Mouse (Mus musculus): ENCODE results near the gene Snd1.
A peak's percentile ranks its signal among the peaks of the same experiment; 100 is the strongest.

The Snd1 gene

DNA sequence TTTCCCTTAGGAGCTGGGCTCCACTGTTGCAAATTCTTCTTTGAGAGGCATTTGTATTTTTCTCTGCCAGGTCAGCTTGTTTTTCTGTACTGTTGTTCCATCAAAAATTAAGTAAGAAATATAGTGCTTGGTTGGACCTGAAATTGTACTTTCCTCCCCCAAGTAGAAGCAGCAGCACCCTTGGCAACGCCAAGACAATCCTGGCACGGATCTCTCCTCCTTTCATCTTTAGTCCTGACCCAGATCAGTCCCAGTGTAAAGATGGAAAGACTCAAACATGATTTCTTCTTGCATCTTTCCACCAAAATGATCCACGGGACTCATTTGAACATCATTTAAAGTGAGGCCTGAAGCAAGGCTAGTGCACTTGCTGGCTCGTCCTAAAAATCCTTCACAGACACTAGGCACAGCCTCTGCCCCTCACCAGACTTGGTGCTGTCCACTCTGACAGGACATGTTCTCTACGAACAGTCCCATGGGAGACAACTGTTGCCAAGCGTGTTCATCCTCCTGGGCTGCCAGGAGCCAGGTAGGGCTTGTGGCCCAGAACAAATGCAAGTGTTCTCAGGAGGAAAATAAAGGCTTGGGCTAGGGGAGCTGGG is 328.8 kb downstream of the Snd1 start:
- DNase-seq (ENCODE audit: low spot score in 2 of 2): no peak

- no peak for DNase-seq (ENCODE audit: low spot score in 2 of 2)
These were observed 329.8 kb downstream of the Snd1 start for GRCm38 (mm10) chr6:28804751-28805150.

DNA sequence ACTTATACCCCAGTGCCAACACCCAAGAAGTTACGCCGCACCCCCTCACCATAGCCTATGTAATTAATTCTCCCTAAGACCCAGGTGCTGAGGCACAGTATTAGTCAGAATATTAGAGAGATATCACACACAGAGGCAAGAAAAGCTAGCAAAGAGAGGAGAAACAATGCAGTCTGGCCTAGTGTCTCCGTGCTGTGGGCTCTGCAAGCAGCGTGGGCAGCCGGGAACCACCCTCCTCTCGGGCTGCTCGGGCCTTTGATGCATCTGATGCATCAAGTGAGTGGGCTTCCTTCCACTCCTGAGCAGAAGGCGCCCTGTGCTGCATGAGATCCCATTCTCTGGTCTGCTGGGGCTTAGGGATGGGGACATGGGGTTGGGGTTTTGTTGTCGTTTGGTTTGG is 338.1 kb downstream of the Snd1 start:
- DNase-seq (ENCODE audit: low spot score in 2 of 2): no peak

DNA sequence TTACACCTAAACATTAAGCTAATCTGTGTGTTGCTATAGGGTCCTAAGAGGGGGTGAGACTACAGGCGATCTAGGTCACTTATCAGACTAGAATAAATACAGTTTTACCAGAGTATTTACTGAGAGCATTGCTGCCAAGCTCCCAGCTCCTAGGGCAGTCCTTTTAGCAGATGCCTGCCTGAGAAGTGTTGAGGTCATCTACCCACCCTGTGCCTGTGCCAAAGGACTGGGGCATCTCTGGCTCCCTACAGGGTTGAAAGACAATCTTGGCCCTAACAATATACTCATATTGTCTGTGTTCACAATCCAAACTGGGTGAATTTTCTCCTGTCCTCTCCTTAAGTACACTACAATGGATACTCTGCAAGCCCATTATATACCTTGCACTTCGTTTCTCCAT is 340.0 kb downstream of the Snd1 start:
- DNase-seq (ENCODE audit: low spot score in 2 of 2): no peak

DNA sequence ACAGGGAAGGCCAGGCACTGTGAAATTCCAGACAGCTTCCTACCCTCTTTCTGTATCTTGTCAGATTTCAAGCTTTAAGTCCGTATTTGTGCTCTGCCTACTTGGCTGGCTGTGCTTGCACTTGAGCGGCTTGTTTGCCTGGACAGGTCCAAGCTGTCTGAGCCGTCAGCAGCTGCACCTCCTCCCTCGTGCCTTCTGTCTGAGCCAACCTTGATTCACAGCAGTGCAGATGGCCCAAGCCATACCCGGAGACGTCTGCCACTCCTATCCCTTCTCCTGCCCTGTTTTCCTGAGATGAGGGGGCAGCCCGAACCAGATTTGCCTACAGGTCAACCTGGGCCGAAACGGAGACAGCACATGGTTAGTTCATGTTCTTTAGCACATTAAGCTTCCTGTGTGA is 342.1 kb downstream of the Snd1 start:
- DNase-seq (ENCODE audit: low spot score in 2 of 2): peak; percentile 25 to 31

GRCm38 (mm10) chr6:28819509-28820358 is 344.8 kb downstream of the Snd1 start:
- DNase-seq (ENCODE audit: low spot score in 2 of 2): no peak

DNA sequence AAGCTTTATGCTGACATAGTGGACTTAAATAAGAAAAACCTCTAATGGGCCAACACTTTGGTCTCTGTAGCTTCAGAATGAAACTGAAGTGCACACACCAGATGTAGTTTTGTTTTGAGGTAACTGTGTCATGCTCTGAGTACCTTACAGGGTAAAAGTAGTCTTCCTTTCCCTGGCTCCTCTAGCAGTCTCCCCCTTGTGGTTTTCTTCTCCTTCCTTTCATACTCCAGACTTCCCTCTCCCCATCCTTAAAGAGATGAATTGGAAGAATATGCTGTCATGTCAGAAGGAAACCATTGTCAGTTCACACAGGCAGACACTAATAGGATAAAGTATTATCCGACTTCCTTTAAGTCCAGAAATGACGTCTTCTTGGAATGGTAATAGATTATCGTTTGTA is 347.4 kb downstream of the Snd1 start:
- no peak for DNase-seq (ENCODE audit: low spot score in 2 of 2)

DNA sequence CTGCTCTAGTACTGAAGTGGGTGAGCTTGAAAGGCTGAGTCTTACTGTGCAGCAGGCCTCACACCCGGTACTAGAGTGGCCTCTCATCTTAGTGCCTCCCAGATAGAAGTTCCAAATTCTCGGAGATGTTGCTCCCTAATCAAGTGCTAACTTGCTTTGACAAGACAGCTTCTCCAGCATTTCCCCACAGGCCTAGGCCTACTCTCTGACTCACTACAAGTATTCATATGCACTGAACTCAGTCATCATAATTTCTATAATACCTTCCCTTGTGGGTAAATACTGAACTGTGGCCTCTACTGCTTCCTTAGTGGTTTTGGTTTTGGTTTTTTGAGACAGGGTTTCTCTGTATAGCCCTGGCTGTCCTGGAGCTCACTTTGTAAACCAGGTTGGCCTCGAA is 348.4 kb downstream of the Snd1 start:
- DNase-seq (ENCODE audit: low spot score in 2 of 2): no peak

DNA sequence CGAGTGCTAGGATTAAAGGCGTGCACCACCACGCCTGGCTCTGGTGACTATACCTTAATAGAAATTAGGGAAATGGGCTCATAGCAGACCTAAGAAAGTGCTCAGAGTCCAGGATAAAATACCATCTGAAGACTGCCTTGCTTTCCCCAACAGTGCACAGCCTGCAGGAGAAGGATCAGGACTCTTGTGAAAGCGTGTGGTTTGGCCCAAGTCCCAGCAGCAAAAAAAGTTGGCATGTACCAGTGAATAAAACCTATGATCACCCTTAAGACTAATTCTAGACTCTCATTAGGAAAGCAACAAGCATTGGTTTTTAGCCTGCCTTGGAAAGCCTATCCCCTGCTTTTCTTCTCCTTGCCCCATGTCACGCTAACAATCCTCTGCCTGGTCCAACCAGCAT is 348.9 kb downstream of the Snd1 start:
- no peak for DNase-seq (ENCODE audit: low spot score in 2 of 2)

GRCm38 (mm10) chr6:28825894-28826293 is 351.0 kb downstream of the Snd1 start:
- DNase-seq (ENCODE audit: low spot score in 2 of 2): no peak

GRCm38 (mm10) chr6:28826689-28827389 is 351.9 kb downstream of the Snd1 start:
- no peak for DNase-seq (ENCODE audit: low spot score in 2 of 2)

DNA sequence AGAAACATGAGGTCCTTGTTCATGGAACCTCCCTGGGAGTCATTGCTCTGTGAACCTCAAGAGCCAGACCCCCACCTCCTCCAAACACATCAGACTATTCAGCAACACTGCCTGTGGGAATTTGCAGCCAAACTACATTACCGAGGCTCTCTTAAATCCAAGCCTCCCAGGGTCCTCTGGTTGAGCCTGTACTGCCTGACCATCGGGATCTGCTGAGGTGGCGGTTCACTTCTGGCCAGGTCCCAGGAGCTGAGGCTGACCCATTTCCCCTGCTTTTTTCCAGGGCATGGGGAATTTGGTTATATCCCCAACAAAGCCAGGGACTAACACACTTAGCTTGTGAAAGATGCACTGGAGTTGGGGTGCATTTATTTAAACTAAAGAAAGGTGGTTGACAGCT is 352.6 kb downstream of the Snd1 start:
- DNase-seq (ENCODE audit: low spot score in 2 of 2): no peak

DNA sequence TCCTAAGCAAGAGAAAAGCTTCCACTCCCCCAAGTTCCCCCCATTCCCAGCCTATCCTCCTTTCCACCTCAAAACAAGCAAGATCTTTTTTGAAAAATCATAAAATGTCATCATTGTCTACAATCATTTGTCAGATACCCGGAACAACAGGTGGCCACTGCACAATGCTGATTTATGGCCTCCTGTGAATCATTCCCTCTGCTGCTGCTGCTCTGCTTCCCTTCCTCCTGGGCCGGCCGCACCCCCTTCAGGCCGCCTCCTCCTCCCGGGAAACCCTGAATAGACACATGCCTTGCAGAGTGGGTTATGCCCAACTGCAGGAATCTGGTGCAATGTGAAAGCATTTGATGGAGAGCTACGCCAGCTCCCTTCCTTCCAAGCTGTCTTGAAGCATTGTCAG is 353.7 kb downstream of the Snd1 start:
- no peak for DNase-seq (ENCODE audit: low spot score in 2 of 2)

- DNase-seq (ENCODE audit: low spot score in 2 of 2): no peak
These were observed 355.4 kb downstream of the Snd1 start for GRCm38 (mm10) chr6:28830306-28830705.

DNA sequence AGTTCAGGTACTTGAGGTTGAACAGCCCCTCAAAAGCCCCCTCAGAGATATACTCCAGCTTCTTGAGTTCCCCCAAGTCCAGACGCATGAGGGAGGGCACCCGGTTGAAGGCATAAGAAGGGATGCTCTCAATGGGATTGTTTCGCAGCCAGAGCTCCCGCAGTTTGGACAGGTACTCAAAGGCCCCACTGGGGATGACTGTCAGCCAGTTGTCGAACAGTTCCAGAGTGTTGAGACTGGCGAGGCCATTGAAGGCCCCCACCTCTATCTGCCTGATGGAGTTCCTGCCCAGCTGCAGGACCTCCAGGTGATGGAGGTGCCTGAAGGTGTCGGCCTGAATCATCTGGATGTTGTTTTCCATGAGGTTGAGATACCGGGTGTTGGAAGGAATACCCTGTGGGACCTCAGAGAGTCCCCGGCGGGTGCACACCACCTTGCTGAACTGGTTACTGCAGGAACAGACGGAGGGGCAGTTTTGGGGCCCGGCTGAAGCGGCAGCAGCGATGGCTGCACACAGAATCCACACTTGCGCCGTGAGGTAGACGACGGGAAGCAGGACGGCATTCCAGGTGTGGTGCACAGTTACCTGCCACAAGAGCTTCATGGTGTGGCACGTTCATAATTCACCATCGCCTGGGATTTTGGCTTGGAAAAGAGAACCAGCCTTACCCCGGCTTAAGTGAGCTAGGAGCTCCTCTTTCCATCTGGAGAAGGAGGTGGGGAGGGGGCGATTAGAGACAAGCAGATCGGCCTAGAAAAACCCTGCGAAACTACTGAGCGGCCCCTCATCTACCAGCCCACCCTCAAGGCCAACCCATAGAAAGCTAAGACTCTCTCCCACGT is 356.3 kb downstream of the Snd1 start, which contains the start of gene Lrrc4:
Gene Lrrc4, minus strand, starts transcription at position 737 of the 843 bp plus-strand sequence.
- DNase-seq (ENCODE audit: low spot score in 2 of 2): no peak

- peak in 1 of 2 experiments; percentile 35 for DNase-seq (ENCODE audit: low spot score in 2 of 2)
These were observed 357.2 kb downstream of the Snd1 start for GRCm38 (mm10) chr6:28831854-28832750.

GRCm38 (mm10) chr6:28832751-28833291 is 357.9 kb downstream of the Snd1 start:
- DNase-seq (ENCODE audit: low spot score in 2 of 2): peak in 1 of 2 experiments; percentile 50

DNA sequence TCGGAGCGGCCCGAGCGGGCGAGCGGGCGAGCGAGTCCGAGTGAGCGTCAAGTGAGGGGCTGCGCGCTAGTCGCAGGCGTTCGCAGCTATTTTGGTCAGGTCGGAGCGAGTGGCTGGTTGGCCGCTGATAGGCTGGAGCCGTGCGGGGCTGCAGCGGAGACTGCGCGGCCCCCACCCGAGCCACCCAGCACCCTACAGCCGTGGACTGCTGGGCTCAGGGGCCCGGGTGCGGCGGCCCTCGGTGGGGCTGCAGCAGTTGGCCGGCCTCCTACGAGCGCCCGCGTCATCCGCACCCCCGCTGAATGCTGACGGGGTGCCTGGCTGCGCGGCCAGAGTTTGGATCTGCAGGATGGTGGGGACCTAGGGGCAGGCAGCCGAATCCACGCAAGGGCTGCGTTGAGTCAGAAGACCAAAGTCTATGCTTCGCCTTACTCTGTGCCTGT is 358.5 kb downstream of the Snd1 start:
- peak in 1 of 2 experiments; percentile 25 for DNase-seq (ENCODE audit: low spot score in 2 of 2)

DNA sequence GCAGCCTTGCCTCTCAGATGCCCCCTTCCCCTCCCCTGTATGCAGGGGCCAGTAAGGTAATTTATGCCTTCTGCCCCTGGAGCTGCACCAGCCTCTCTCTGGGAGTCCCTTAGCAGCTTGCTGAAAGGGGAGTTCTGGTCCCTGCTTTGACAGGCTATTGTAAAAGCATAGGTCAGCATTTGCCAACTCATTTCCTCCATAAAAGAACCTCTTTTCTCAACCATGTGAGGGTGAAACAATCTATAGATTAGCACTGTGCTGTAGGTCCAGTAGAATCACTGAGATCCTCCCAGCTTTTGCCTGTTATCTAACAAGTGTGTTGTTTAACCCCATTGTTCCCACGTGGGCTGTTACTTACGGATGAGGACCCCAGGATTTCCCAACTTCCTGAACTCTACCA is 359.1 kb downstream of the Snd1 start:
- DNase-seq (ENCODE audit: low spot score in 2 of 2): no peak

GRCm38 (mm10) chr6:28836600-28836999 is 361.7 kb downstream of the Snd1 start:
- no peak for DNase-seq (ENCODE audit: low spot score in 2 of 2)
